Mouse (Mus musculus): ENCODE measurements around the gene Skil. TPM values are rescaled to one million over a fixed set of nuclear protein-coding genes. Genes with fewer than 3 reads are reported as not detected.
"Not testable (repeated sequence)": the region's sequence is repeated elsewhere in the genome, so short reads cannot be mapped to it uniquely, and the experiment has no call there.

Gene Skil
- polyA plus RNA-seq, 1 experiment from 2014 or later, result 29.9 TPM

DNA sequence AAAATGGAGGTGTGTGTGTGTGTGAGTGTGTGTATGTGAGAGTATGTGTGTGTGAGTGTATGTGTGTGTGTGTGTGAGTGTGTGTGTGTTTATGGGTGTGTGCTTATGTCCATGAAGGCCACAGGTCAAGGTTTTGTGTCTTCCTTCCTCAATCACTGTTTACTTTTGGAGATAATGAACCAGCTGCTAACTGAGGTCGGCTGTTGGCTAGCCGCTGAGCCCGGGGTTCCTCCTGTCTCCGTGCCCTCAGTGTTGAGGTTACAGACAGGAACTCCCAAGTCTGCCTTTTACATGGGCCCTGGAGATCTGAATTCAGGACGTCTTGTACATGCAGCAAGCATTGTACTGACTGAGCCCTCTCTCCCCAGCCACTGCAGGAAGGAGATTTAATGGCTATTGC is 38.8 kb downstream of the Skil start:
- ATAC-seq, result no peak
- H3K9ac ChIP-seq (ENCODE audit: low read depth, low read length), result no peak overlapping the region
- no peak overlapping the region for H3K4me2 ChIP-seq (ENCODE audit: low read length)
- no peak overlapping the region for H3K4me3 ChIP-seq (ENCODE audit: low read depth, low read length)
- H3K27ac ChIP-seq (ENCODE audit: low read length), result no peak overlapping the region
- 81% methylated on average over 5 of the region's 5 CpGs for WGBS
- no peaks in the 10 kb centered on the region for H3K36me3 ChIP-seq (ENCODE audit: control insufficient read depth, insufficient read depth, low read length)
- no peaks in the 10 kb centered on the region for H3K27me3 ChIP-seq (ENCODE audit: control insufficient read depth, insufficient read depth, low read depth, low read length)
- H3K4me1 ChIP-seq (ENCODE audit: control insufficient read depth, insufficient read depth, low read length), result no peaks in the 10 kb centered on the region
- H3K9me3 ChIP-seq (replicated peaks; ENCODE audit: control insufficient read depth, low read length, poor library complexity, severe bottlenecking), result no peaks in the 10 kb centered on the region

DNA sequence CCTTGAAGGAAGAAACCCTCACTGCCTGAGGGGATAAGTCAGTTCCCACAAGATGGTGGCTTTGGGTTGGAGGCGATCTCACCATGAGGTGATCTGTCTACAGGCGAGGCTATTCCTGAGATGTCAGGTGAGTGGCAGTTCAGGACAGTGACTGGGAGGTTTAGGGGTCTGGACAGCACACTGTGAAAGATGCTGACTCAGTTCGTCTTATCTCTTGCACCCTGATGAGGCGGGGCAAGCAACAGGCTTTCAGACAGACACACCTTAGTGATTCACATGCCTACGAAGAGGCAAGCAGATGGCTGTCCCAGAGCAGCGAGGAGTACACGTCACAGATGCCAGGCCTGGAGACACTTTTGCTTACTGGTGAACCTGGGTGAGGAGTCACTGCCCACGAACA is 39.4 kb downstream of the Skil start:
- H3K4me1 ChIP-seq (ENCODE audit: control insufficient read depth, insufficient read depth, low read length), result no peaks in the 10 kb centered on the region
- ATAC-seq, result no peak
- no peaks in the 10 kb centered on the region for H3K27me3 ChIP-seq (ENCODE audit: control insufficient read depth, insufficient read depth, low read depth, low read length)
- H3K4me3 ChIP-seq (ENCODE audit: low read depth, low read length), result no peak overlapping the region
- no peak overlapping the region for H3K27ac ChIP-seq (ENCODE audit: low read length)
- 82% methylated on average over 8 of the region's 8 CpGs for WGBS
- no peaks in the 10 kb centered on the region for H3K9me3 ChIP-seq (replicated peaks; ENCODE audit: control insufficient read depth, low read length, poor library complexity, severe bottlenecking)
- H3K4me2 ChIP-seq (ENCODE audit: low read length), result no peak overlapping the region
- no peaks in the 10 kb centered on the region for H3K36me3 ChIP-seq (ENCODE audit: control insufficient read depth, insufficient read depth, low read length)
- no peak overlapping the region for H3K9ac ChIP-seq (ENCODE audit: low read depth, low read length)

GRCm38 (mm10) chr3:31134696-31135095 is 39.8 kb downstream of the Skil start:
- Histone ChIP-seq H3K27ac (ENCODE audit: low read length) (no peak overlapping the region), H3K4me2 (ENCODE audit: low read length) (no peak overlapping the region), H3K4me1 (ENCODE audit: control insufficient read depth, insufficient read depth, low read length) (no peaks in the 10 kb centered on the region), H3K27me3 (ENCODE audit: control insufficient read depth, insufficient read depth, low read depth, low read length) (no peaks in the 10 kb centered on the region), H3K9ac (ENCODE audit: low read depth, low read length) (no peak overlapping the region), H3K9me3 (replicated peaks; ENCODE audit: control insufficient read depth, low read length, poor library complexity, severe bottlenecking) (no peaks in the 10 kb centered on the region), H3K4me3 (ENCODE audit: low read depth, low read length) (no peak overlapping the region), H3K36me3 (ENCODE audit: control insufficient read depth, insufficient read depth, low read length) (no peaks in the 10 kb centered on the region)
- 73% methylated on average over 7 of the region's 7 CpGs for WGBS
- no peak for ATAC-seq

GRCm38 (mm10) chr3:31136591-31136990 is 41.7 kb downstream of the Skil start:
- not testable (repeated sequence) for H3K36me3 ChIP-seq (ENCODE audit: control insufficient read depth, insufficient read depth, low read length); H3K9me3 ChIP-seq (replicated peaks; ENCODE audit: control insufficient read depth, low read length, poor library complexity, severe bottlenecking); H3K4me2 ChIP-seq (ENCODE audit: low read length); H3K9ac ChIP-seq (ENCODE audit: low read depth, low read length); H3K4me3 ChIP-seq (ENCODE audit: low read depth, low read length); H3K27me3 ChIP-seq (ENCODE audit: control insufficient read depth, insufficient read depth, low read depth, low read length); ATAC-seq; H3K4me1 ChIP-seq (ENCODE audit: control insufficient read depth, insufficient read depth, low read length); H3K27ac ChIP-seq (ENCODE audit: low read length)
- 77% methylated on average over 4 of the region's 4 CpGs for WGBS

- H3K27me3 ChIP-seq (ENCODE audit: control insufficient read depth, insufficient read depth, low read depth, low read length), result no peaks in the 10 kb centered on the region
- H3K27ac ChIP-seq (ENCODE audit: low read length), result no peak overlapping the region
- 0 out of 2 replicates have a peak, but pooled peaks have one; percentile 58 for ATAC-seq
- H3K9ac ChIP-seq (ENCODE audit: low read depth, low read length), result no peak overlapping the region
- no peaks in the 10 kb centered on the region for H3K9me3 ChIP-seq (replicated peaks; ENCODE audit: control insufficient read depth, low read length, poor library complexity, severe bottlenecking)
- no peak overlapping the region for H3K4me2 ChIP-seq (ENCODE audit: low read length)
- H3K4me1 ChIP-seq (ENCODE audit: control insufficient read depth, insufficient read depth, low read length), result no peaks in the 10 kb centered on the region
- no peak overlapping the region for H3K4me3 ChIP-seq (ENCODE audit: low read depth, low read length)
- WGBS, result 58% methylated on average over 13 of the region's 13 CpGs
- H3K36me3 ChIP-seq (ENCODE audit: control insufficient read depth, insufficient read depth, low read length), result no peaks in the 10 kb centered on the region
Measured at GRCm38 (mm10) chr3:31138454-31139424, 43.9 kb downstream of the Skil start.

DNA sequence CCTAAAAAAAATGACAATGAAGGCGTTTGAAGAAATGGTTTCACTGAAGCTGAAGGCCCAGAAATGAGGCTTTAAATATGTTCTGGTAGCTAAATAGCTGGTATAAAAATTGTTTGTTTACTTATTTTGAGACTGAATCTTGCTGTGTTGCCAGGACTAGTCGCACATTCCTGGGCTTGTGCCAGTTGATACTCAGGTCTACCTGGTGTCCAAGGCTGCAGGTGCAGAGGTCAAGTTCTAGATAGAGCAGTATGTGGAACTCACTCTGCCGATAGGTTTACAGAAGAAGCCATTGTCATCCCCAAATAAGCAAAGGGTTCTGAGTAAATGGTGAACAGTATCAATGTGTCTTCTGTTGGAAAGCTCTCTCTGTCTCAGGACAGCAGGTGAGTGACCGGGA is 46.8 kb downstream of the Skil start:
- no peak for ATAC-seq
- no peaks in the 10 kb centered on the region for H3K4me1 ChIP-seq (ENCODE audit: control insufficient read depth, insufficient read depth, low read length)
- no peak overlapping the region for H3K4me3 ChIP-seq (ENCODE audit: low read depth, low read length)
- H3K27me3 ChIP-seq (ENCODE audit: control insufficient read depth, insufficient read depth, low read depth, low read length), result peaks cover under 1% of the 10 kb centered on the region; the same call in 1 of the 2 replicates
- 91% methylated on average over 4 of the region's 4 CpGs for WGBS
- no peak overlapping the region for H3K4me2 ChIP-seq (ENCODE audit: low read length)
- H3K9ac ChIP-seq (ENCODE audit: low read depth, low read length), result no peak overlapping the region
- no peaks in the 10 kb centered on the region for H3K9me3 ChIP-seq (replicated peaks; ENCODE audit: control insufficient read depth, low read length, poor library complexity, severe bottlenecking)
- H3K36me3 ChIP-seq (ENCODE audit: control insufficient read depth, insufficient read depth, low read length), result no peaks in the 10 kb centered on the region
- no peak overlapping the region for H3K27ac ChIP-seq (ENCODE audit: low read length)

DNA sequence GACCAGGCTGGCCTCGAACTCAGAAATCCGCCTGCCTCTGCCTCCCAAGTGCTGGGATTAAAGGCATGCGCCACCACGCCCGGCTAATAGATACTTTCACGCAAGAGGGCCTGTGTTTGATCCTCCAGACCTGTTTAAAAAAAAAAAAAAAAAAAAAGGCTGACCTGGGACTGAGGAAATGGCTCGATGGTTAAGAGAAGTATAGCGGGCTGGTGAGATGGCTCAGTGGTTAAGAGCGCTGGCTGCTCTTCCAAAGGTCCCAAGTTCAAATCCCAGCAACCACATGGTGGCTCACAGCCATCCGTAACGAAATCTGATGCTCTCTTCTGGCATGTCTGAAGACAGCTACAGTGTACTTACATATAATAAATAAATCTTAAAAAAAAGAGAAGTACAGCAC is 50.4 kb downstream of the Skil start:
- not testable (repeated sequence) for H3K9ac ChIP-seq (ENCODE audit: low read depth, low read length); H3K4me1 ChIP-seq (ENCODE audit: control insufficient read depth, insufficient read depth, low read length)
- whole genome bisulfite sequencing, result 83% methylated on average over 11 of the region's 11 CpGs

DNA sequence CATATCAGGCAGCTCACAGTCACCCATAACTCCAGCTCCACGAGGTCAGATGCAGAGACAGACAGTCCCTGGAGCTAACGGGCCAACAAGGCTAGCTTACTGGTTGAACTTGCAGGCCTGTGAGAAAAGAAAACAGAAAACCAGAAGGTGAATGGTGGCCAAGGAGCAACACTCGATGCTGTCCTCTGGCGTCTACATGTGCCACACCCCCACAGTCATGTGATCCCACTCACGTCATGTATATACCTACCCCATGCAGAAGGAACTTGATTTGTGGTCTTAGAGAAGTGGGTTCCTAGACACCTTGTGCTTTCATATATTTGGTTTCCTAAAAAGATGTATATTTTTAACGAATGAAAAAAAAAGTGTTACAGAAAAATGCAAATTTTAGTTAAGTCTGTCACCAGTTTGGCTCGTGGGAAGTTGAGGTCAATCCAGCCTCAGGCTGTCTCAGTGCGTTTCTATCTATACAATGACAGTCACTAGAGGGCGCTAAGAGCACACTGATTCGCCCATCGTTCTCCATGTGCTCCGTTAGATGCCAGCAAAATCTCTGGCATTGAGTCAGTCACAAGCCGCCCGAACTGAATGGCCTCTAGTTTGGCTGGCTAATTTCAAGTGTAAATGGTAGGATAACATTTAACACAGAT is 50.9 kb downstream of the Skil start:
- peak overlapping the region; percentile 33; the same call in 1 of the 2 replicates for H3K4me2 ChIP-seq (ENCODE audit: low read length)
- peaks cover 11% of the 10 kb centered on the region for H3K27me3 ChIP-seq (ENCODE audit: control insufficient read depth, insufficient read depth, low read depth, low read length)
- 15% methylated on average over 14 of the region's 14 CpGs for WGBS
- H3K36me3 ChIP-seq (ENCODE audit: control insufficient read depth, insufficient read depth, low read length), result no peaks in the 10 kb centered on the region
- H3K9me3 ChIP-seq (replicated peaks; ENCODE audit: control insufficient read depth, low read length, poor library complexity, severe bottlenecking), result no peaks in the 10 kb centered on the region
- peak; percentile 90 for ATAC-seq
- H3K27ac ChIP-seq (ENCODE audit: low read length), result no peak overlapping the region
- H3K4me3 ChIP-seq (ENCODE audit: low read depth, low read length), result no peak overlapping the region
- H3K4me1 ChIP-seq (ENCODE audit: control insufficient read depth, insufficient read depth, low read length), result peaks cover 5% of the 10 kb centered on the region; the same call in 1 of the 2 replicates
- H3K9ac ChIP-seq (ENCODE audit: low read depth, low read length), result no peak overlapping the region

More for the DNA sequence above, 50.4 kb downstream of the Skil start:
- H3K4me2 ChIP-seq (ENCODE audit: low read length); H3K27ac ChIP-seq (ENCODE audit: low read length); ATAC-seq; H3K9me3 ChIP-seq (replicated peaks; ENCODE audit: control insufficient read depth, low read length, poor library complexity, severe bottlenecking); H3K4me3 ChIP-seq (ENCODE audit: low read depth, low read length); H3K36me3 ChIP-seq (ENCODE audit: control insufficient read depth, insufficient read depth, low read length): not testable (repeated sequence)
- peaks cover 10% of the 10 kb centered on the region for H3K27me3 ChIP-seq (ENCODE audit: control insufficient read depth, insufficient read depth, low read depth, low read length)

- Histone ChIP-seq H3K4me1 (ENCODE audit: control insufficient read depth, insufficient read depth, low read length) (peaks cover 5% of the 10 kb centered on the region; the same call in 1 of the 2 replicates), H3K27ac (ENCODE audit: low read length) (no peak overlapping the region), H3K9me3 (replicated peaks; ENCODE audit: control insufficient read depth, low read length, poor library complexity, severe bottlenecking) (no peaks in the 10 kb centered on the region), H3K4me2 (ENCODE audit: low read length) (no peak overlapping the region), H3K27me3 (ENCODE audit: control insufficient read depth, insufficient read depth, low read depth, low read length) (peaks cover 13% of the 10 kb centered on the region), H3K4me3 (ENCODE audit: low read depth, low read length) (no peak overlapping the region), H3K36me3 (ENCODE audit: control insufficient read depth, insufficient read depth, low read length) (no peaks in the 10 kb centered on the region), H3K9ac (ENCODE audit: low read depth, low read length) (no peak overlapping the region)
- no peak for ATAC-seq
- WGBS, result 83% methylated on average over 7 of the region's 7 CpGs
Measured at GRCm38 (mm10) chr3:31148595-31148994, 53.7 kb downstream of the Skil start.

Measured in midbrain, embryonic 16.5 days (tissue).